Mouse (Mus musculus) NIH3T3 (cell line): Measurements from ENCODE around the gene Slc35g3.

Source experiments
- DNase-seq: peaks from one replicate; pipeline ENCODE4 v3.0.0-alpha.2; 2012; ENCODE audit warnings: low read depth

The Slc35g3 gene

DNA sequence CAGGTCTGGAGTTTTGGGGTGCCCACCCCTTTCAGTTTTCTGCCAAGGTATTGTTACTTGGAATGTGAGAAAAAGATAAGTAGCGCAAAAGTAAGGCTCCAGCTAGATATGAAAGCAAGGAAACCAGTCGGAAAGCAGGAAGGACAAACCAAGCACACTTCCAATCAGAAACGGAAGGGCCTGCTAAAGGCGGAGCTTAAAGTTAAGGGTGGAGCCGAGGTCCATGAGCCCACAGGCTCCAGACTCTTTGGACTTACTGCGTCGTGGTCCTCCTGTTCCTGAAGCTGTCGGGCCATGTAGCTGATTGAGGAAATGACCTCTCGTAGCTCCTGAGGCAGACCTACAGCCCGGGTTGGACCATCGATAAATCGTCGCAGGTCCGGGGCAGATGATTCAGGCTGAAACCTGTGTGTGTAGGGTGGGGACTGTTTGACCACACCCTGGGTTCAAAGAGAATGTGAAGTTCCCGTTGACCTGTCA, 23.1 kb upstream of the Slc35g3 start:
- no peak for DNase-seq

DNA sequence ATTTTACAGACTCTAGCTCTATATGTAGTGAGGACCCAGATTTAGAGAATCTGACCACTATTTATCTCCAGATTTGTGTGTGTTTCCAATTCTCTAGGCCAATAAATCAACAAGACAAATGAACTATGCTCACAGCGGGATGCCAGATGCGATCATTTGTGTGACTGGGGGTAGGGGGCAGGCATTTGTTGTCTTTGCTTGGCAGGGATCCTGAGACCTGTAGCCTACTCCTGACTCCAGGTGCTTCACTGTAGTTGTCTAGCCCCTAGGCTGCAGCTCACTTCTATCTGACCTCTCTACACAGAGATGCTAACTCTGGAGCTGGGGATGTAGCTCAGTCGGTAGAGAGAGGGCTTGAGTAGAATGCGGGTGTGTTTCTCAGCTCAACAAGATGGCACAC, 20.1 kb upstream of the Slc35g3 start:
- no peak for DNase-seq

DNA sequence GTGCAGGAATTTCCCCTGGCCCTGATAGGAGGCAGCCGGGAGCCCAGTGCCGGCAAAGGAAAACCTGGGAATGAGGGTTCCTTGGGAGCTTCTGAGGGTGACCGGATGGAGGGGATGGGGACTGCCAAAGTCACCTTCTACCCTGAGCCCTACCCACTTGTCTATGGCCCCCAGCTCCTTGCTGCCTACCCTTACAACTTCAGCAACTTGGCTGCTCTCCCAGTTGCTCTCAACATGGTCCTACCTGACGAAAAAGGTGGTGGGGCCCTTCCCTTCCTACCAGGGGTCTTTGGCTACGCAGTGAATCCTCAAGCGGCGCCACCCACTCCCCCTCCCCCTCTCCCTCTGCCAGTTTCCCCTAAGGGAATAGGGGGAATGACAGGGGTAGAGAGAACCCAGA, 17.2 kb upstream of the Slc35g3 start:
- no peak for DNase-seq

DNA sequence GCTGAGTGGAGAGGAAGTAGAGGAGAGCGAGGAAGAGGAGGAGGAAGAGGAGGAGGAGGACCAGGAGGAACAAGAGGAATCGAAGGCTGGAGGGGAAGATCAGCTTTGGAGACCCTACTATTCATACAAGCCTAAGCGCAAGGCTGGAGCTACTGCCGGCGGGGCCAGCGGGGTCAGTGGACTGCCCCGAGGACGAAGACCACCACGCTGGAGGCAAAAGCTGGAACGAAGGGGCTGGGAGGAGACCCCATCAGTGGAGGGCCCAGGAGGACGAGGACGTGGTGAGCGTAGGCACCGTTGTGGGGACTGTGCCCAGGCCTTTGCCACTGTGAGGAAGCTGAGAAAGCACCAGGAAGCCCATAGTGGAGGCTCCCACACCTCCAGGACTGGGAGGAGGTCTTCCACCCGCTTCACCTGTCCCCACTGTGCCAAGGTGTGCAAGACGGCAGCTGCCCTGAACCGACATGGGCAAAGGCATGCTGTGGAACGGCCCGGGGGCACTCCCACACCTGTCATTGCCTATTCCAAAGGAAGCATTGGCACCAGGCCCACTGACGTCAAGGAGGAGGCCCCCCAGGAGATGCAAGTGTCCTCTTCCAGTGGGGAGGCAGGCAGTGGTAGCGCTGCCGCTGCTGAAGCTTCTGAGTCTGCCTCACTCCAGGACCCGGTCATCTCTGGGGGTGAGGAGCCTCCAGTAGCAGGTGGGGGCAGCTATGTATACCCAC, 16.7 kb upstream of the Slc35g3 start:
- no peak for DNase-seq

DNA sequence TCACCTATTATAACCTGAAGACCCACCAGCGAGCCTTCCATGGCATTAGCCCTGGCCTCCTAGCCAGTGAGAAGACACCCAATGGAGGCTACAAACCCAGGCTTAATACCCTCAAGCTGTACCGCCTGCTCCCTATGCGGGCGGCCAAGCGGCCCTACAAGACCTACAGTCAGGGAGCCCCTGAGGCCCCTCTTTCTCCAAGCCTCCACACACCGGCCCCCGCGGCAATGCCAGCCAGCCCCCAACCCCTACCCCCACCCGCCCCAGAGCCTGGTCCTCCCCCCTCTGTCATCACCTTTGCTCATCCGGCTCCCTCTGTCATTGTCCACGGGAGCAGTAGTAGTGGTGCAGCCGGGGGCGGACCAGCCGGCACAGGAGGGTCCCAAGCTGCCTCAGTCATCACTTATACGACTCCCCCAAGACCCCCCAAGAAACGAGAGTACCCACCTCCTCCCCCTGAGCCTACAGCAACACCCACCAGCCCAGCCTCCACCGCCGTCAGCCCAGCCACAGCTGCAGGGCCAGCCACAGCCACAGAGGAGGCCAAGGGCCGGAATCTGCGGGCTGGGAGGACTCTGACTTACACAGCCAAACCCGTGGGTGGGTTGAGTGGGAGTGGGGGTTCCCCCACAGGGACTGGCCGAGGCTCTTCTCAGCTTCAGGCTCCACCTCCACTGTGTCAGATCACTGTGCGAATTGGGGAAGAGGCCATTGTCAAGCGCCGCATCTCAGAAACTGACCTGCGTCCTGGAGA, 15.9 kb upstream of the Slc35g3 start:
- DNase-seq = no peak

DNA sequence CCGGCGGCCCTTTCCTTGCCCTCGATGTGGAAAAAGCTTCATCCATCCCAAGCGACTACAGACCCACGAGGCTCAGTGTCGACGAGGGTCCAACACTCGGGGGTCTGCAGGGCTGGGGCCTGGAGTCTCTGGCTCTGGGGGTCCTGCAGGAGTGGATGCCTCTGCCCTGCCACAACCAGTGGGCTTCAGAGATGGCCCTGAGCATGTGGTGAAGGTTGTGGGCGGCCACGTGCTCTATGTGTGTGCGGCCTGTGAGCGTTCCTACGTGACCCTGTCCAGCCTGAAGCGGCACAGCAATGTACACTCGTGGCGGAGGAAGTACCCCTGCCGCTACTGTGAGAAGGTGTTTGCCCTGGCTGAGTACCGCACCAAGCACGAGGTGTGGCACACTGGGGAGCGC, 14.7 kb upstream of the Slc35g3 start:
- DNase-seq = no peak

DNA sequence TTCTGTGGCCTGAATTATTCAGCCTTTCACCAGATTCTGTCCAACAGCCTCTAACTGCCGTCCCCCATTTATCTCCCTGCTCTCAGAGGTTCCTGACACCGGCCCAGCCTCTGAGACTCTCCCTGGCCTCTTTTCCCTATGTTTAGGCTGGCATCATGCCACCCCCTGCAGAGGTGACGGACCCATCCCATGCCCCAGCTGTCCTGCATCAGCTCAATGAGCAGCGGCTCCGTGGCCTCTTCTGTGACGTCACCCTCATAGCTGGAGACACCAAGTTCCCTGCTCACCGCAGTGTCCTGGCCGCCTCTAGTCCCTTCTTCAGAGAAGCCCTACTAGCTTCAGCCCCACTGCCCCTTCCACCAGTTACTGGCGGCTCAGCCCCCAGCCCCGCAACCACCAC, 13.9 kb upstream of the Slc35g3 start:
- DNase-seq = no peak

DNA sequence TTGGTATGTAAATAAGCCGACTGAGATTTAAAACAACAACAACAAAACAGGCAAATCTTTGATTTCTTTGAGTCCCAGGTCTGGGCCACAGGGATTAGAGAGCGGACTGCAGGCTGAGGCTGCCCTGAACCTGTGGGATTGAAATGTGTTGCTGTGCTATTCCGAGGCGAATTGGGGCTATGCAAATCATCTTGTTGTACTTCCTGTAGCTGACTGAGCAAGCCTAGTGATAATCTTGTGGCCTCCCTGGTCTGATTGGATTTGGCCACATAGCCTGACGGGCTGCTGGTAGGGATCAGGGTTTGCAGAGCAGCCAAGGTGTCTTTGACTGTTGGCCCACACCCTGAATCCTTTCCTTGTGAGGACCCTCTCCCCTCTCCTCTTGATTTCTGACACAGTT, 13.2 kb upstream of the Slc35g3 start:
- DNase-seq = no peak

DNA sequence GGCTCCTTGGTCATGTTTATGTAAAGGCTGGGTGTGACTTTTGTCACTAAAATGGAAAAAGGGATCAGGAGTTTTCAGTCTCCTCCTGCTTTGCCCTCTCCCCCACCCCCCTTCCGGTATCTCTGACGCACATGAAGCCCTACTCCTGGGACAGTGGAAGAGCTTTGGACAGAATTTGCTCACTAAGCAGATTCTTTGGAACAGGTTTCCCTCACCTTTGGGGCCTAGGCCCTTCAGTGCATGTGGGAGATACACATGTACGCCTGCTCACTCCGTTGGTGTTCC, 5.8 kb upstream of the Slc35g3 start:
- no peak for DNase-seq

DNA sequence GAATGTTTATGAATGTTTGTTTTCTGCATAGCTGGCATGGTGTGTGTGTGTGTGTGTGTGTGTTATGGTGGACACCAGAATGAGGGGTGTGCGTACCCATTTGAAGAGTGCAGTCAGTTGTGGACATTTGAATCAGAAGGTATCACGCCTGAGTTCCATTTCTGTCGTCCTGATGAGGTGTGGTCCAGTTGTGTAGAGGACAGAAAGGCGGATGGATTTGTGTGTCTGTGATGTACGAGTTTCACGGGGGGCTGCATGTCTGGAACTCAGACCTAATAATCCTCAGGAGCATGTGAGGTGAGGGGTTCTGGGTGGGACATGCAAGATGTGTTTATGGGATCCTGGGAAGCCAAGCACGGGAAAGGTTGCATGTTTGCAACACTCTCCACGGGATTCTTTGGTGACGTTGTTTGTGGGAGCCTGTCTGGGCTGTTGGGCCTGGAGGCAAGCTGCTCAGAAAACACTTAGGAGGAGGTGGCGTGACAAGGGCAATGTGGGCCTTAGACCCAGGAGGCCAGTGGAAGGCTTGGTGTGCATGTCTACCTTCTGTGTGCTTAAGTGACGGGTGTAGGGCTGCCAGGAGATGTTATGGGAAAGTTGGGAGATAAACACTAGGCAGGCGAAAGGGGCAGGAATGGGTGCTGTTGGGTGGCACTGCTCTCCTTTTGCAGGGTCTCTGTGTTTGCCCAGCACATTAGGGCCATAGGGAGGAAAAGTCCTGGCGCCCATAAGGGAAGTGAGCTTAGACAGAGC, 5.3 kb upstream of the Slc35g3 start:
- no peak for DNase-seq

DNA sequence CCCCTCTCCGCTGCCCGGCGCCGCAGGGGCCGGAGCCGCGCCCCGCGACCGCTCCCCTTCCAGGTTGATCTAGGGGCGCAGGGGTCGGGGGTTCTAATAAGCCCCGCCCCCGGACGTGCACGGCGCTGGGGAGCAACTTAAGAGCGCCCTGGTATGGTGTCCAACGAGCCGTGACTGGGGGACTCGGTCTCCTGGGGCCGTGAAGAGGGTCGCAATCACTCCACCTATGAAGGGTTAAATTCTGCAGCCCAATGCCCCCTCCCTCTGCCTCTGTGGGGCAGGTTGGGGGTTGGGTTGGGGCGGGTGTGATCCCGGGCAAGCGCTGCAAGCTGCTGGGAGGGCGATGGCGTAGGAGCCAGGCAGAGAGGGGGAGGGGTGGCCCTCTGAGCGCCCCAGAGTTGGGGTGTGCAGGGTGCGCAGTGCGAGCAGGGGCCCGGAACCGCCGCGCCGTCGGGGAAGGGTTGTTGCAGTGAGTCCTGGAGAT, 4.4 kb upstream of the Slc35g3 start:
- DNase-seq = peak; percentile 78

DNA sequence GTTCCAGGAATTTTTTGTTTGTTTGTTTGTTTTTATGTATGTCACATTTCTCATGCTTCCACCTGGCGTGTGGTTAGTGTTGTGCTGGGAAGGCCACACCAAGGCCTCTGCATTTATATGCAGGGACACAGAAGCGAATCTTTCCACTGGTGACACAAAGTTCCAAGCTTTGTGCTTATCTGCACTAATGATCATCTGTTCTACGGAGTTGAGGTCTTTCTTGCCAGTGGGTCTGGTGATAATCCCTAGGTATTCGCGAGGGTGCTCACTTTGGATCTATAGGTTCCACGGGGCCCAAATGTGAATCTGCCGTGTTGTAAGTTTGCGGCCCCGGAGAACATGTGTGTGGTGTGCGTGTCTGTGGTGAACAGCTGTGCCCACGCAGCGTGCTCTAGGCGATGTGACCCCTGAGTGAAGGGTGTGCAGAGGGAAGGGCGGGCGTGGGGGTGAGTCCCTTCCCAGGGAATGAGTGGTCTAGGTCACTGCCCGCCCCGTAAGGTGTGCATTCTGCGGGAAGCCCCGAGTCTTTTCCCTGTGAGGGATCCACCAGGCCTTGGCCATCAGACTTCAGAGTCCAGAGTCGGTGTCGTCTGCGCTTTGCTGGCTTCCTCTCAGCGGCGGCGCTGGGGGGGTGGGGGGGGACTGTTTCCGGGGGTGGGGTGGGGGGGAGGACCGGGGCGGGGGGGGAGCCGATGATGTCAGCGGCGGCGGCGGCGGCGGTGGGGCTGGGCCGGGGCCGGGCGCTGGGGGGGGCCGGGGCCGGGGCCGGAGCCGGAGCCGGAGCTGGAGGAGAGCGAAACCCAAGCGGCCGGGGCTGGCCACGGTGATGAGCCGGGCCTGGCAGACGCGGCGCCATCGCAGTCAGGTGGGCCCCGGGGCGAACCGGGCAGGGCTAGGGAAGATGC, 3.7 kb upstream of the Slc35g3 start, which contains the start of gene Zbtb4:
Gene Zbtb4, plus strand, starts transcription at position 692 of the 905 bp plus-strand sequence.
- DNase-seq = peak; percentile 55

DNA sequence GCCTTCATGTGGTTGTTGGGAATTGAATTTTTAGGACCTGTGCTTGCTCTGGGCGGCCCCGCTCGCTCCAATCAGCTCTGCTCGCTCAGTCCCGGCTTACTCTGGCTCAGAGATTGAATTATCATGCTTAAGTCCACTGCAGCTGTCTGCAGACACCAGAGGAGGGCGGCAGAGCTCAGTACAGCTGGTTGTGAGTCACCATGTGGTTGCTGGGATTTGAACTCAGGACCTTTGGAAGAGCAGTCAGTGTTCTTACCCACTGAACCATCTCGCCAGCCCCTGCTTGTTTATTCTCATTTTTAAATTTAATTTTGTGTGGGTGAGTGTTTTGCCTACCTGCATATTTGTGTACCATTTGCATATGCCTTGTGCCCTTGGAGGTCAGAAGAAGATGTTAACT, 1.8 kb upstream of the Slc35g3 start:
- peak; percentile 57 for DNase-seq

DNA sequence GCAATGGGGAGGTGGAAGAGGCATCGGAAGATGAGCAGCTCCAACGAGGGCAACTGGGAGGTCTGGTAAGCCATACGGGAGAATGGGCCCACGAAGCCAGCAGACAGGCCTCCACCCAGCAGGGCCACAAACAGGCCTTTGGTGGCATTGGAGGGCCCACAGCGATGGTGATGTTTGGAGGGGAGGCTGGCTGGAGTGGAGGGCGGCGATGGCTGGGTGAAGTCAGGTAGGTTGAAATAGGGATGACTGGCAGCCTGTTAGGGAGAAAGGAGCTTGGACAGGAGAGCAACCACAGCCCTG, 917 bp downstream of the Slc35g3 start:
- DNase-seq = no peak

DNA sequence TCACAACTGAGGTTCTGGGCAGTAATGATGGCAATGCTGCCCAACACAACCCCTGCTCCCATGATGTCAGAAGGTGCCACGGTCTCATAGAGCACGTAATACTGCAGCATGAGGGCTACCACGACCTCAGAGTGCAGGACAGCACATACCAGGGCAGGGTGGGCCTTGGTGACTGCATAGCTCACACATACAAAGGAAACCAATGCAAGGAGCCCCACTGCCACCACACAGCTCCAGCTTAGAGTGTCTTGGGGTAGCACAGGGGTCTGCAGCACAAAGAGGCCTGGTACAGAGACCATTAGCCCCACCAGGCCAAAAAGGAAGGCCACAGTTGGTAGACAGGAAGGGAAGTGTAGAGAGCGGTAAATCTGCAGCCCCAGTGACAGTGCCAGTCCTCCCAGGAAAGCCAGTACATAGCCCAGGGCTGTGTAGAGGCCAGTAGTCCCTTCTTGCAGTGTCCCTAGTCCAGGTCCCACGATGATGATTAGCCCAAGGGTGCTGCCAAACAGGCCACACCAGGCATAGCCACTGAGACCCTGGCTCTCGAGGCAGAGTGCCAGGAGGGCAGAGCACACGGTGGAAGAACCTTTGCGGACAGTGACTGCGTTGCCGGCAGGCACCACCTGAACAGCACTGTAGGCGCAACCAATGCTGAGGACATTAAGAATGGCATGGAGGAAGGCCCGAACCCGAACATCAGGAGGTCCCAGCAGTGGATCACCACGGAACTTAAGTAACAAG, 1.4 kb downstream of the Slc35g3 start:
- no peak for DNase-seq

DNA sequence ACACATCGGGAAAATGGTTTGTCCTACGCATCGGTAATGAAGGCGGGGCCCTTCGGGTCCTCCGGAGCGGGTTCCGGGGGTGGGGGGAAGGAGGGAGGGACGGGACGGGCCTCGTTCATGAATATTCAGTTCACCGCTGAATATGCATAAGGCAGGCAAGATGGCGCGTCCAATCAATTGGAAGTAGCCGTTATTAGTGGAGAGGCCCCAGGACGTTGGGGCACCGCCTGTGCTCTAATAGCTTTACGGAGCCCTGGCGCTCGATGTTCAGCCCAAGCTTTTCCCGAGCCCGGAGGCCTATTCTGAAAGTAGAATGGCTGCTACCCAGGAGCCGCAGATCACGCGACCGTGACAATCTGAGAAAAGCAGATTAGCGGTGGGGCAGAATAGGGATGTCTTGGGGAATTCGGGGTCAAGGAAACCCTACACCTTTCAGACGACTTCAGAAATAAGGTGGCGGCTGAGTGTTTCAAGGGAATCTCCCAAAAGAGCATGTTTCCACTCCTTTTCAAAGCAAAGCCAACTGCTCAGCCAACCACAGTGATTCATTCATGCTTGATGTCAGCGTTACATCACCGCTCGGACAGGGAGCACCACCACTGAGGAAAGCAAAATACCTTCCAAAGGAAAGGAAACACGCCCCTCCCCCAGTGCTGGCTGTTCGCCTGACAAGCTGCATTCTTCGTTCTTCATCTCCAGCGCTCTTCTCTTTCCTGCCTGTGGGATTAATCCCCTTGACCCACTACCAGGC, 2.6 kb downstream of the Slc35g3 start:
- DNase-seq = peak; percentile 94

DNA sequence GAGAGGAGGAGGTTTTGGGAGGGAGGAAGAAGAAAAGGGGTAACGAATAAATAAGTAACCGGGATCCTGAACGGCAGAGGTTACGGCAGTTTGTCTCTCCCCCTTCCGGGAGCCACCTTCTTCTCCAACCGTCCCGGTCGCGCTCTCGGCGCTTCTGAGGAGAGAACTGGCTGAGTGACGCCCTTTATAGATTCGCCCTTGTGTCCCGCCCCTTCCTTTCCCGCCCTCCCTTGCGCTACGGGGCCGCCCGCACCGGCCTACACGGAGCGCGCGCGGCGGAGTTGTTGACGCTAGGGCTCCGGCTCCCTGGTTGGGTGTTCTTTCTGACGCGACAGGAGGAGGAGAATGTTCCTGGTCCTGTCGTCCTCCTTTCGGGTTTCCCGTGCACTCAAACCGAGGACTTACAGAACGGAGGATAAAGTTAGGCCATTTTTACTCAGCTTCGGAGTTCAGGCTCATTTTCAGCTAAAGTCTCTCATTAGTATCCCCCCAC, 3.2 kb downstream of the Slc35g3 start, which contains the start of gene Polr2a:
Gene Polr2a, minus strand, starts transcription at position 160 of the 493 bp plus-strand sequence.
- peak; percentile 99 for DNase-seq

DNA sequence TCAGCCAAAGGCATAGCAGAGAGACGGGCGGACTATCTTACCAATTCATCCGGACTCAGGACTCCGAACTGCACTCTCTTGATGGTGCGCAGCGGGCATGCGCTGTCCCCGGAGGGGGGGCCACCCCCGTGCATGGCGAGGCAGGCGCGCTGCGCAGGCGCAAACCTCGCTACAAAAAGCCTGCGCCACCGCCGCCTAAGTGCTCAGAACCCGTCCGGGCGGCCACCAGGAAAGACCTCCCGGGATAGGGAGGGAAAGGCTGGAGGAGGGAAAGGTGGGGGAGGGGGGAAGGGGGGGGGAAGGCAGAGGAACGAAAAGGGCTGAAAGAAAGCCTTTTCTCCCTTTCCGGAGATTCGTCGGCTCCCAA, 3.7 kb downstream of the Slc35g3 start:
- DNase-seq = peak; percentile 99

DNA sequence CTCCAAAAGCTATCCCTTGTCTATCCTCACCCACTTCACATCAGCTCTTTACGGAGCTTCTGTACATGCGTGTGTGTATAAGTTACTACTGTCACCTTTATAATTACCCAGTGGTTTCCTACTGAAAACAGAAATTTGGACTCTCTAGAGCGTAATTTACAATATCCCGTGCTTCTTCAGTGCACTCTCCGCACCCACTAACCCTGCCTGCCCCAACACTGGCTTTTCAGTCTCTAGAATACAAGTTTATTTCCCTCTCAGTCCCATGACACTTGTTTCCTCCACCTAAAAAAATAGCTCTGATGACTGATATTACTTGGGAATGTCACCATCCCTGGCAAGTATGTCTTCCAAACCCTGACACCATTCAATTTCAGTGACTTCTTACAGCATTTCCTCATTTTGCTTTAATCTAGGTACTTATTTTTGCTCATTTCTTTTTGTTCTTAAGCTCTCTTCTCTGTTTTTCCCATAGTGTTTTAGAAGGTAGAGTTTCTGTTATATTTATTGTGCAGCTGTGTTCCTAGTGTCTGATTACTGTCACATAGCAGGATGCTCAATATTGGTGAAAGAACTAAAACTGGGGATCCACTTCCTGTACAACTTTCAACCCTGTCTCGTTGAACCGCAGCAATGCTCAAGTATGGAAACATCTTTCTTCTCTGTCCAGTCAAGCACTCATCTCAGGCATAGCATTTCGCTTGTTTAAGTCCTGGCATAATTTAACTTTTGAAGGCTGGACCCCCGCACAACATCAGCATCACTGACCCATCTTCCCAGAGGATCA, 4.3 kb downstream of the Slc35g3 start:
- DNase-seq = no peak
